In genomic region chr9:46379453-46379852, GRCm38 (mm10) we compare ENCODE assay signal across 14 mouse cellular contexts. TPM values are rescaled to one million over a fixed set of nuclear protein-coding genes. Genes with fewer than 3 reads are reported as not detected.
A peak's percentile ranks its signal among the peaks of the same experiment; 100 is the strongest.
DNase-seq lines count a peak whose midpoint lies in the region; ATAC-seq and TF ChIP-seq lines count a peak whose summit lies in the region.
"Had no signal": no experiment of that assay in that cellular context is flagged by ENCODE, and none has a peak within 500 bp of the region (broad histone marks: within the 10 kb centered on the region; RNA-seq: fewer than 3 reads in every experiment).

No protein-coding gene starts in this region.

- no peaks in the 10 kb centered on the region for H3K9me3 ChIP-seq in liver, postnatal 0 days (ENCODE audit: low read length)
- no peaks in the 10 kb centered on the region for H3K9me3 ChIP-seq in limb, embryonic 10.5 days (replicated peaks)
- H3K9me3 ChIP-seq in kidney, embryonic 15.5 days (replicated peaks) = no peaks in the 10 kb centered on the region; the same call in 1 of the 2 replicates

- no peak overlapping the region for H3K27ac ChIP-seq in liver, postnatal 0 days (ENCODE audit: low read depth)
- peak overlapping the region; percentile 64 for H3K27ac ChIP-seq in limb, embryonic 10.5 days
- no peak overlapping the region for H3K27ac ChIP-seq in kidney, embryonic 15.5 days

- TF ChIP-seq EP300 in liver, postnatal 0 days (IDR thresholded peaks at IDR 0.05; ENCODE audit: low read depth) = no peak

- no peaks in the 10 kb centered on the region for H3K4me1 ChIP-seq in liver, postnatal 0 days (ENCODE audit: insufficient read depth)
- peaks cover 56% of the 10 kb centered on the region for H3K4me1 ChIP-seq in limb, embryonic 10.5 days
- 0 out of 2 replicates have a peak, but pooled peaks cover 3% of the 10 kb centered on the region for H3K4me1 ChIP-seq in kidney, embryonic 15.5 days

- peak; percentile 33; the same call in 1 of the 2 replicates for ATAC-seq in liver, postnatal 0 days
- no peak for ATAC-seq in kidney, embryonic 15.5 days (replicated peaks; ENCODE audit: low FRiP score)

- DNase-seq in liver, postnatal 0 days = no peak
- no peak for DNase-seq in liver
- DNase-seq in heart, adult 9 months (ENCODE audit: low spot score in 2 of 2) = peak; percentile 23 to 30
- no peak for DNase-seq in limb, embryonic 10.5 days (ENCODE audit: low spot score)
- peak; percentile 34 to 49 for DNase-seq in lung, postnatal 4 days
- no peak for DNase-seq in adipocyte (ENCODE audit: low spot score)
- no peak for DNase-seq in layer of hippocampus, postnatal 36 days
- DNase-seq: adrenal gland, adult 8-10 months had no signal

- no peak overlapping the region for H3K4me2 ChIP-seq in liver, postnatal 0 days (ENCODE audit: low read depth, low read length)
- H3K4me2 ChIP-seq in kidney, embryonic 15.5 days = no peak overlapping the region

- no peak overlapping the region for H3K9ac ChIP-seq in liver, postnatal 0 days (replicated peaks)
- H3K9ac ChIP-seq in kidney, embryonic 15.5 days = no peak overlapping the region

- no peak for TF ChIP-seq CTCF in liver, postnatal 0 days (IDR thresholded peaks at IDR 0.05; ENCODE audit: low read depth)

- H3K36me3 ChIP-seq in liver, postnatal 0 days (replicated peaks; ENCODE audit: insufficient read depth, low read length) = no peaks in the 10 kb centered on the region
- H3K36me3 ChIP-seq in limb, embryonic 10.5 days = no peaks in the 10 kb centered on the region
- H3K36me3 ChIP-seq in kidney, embryonic 15.5 days = no peaks in the 10 kb centered on the region

- no peaks in the 10 kb centered on the region for H3K27me3 ChIP-seq in liver, postnatal 0 days (ENCODE audit: insufficient read depth, low read length)
- peaks cover 6% of the 10 kb centered on the region; the same call in 1 of the 2 replicates for H3K27me3 ChIP-seq in limb, embryonic 10.5 days (ENCODE audit: low read depth, poor library complexity, severe bottlenecking)
- H3K27me3 ChIP-seq in kidney, embryonic 15.5 days = no peaks in the 10 kb centered on the region

- H3K4me3 ChIP-seq in liver, postnatal 0 days (ENCODE audit: low read depth, low read length) = no peak overlapping the region
- H3K4me3 ChIP-seq in limb, embryonic 10.5 days = no peak overlapping the region
- H3K4me3 ChIP-seq in kidney, embryonic 15.5 days (replicated peaks) = no peak overlapping the region

- WGBS in liver, postnatal 0 days (ENCODE audit: insufficient replicate concordance) = 49% methylated on average over 11 of the region's 11 CpGs
- 78% methylated on average over 11 of the region's 11 CpGs for WGBS in limb, embryonic 10.5 days
- 70% methylated on average over 11 of the region's 11 CpGs for WGBS in kidney, embryonic 15.5 days

RNA-seq across cellular contexts. Expression of gene 4931429L15Rik, which starts 59.7 kb away (rescaled TPM):
- not detected in 2 replicates for polyA plus RNA-seq in liver, postnatal 0 days (2015; fragmentation: Nextera tagmentation; extraction: Ambion mirVana)
- polyA plus RNA-seq in limb, embryonic 10.5 days (2016; fragmentation: Nextera tagmentation; extraction: Ambion mirVana) = not detected in 2 replicates
- polyA plus RNA-seq in kidney, embryonic 15.5 days (2015; fragmentation: Nextera tagmentation; extraction: Ambion mirVana) = not detected in 2 replicates
- total RNA-seq in layer of hippocampus, postnatal 36 days (2021) = not detected
- total RNA-seq: adrenal gland, adult 8-10 months; megakaryocyte-erythroid progenitor cell, adult 5-6 weeks had no signal
- polyA plus RNA-seq: gonadal fat pad, adult 2 months; limb, embryonic 14.5 days; small intestine, adult 2 months; stomach, embryonic 16.5 days had no signal

Comparison
In these comparisons a context has a peak if more than half of its experiments do, and no peak if none do; other contexts are left out.
1. DNase-seq: peak in heart, adult 9 months (2 of 2) and lung, postnatal 4 days (2 of 2); none in liver, postnatal 0 days (single experiment), liver (single experiment), limb, embryonic 10.5 days (single experiment), adipocyte (single experiment) and layer of hippocampus, postnatal 36 days (0 of 2).